Mouse (Mus musculus): ENCODE results near the gene Higd2a.

DNA sequence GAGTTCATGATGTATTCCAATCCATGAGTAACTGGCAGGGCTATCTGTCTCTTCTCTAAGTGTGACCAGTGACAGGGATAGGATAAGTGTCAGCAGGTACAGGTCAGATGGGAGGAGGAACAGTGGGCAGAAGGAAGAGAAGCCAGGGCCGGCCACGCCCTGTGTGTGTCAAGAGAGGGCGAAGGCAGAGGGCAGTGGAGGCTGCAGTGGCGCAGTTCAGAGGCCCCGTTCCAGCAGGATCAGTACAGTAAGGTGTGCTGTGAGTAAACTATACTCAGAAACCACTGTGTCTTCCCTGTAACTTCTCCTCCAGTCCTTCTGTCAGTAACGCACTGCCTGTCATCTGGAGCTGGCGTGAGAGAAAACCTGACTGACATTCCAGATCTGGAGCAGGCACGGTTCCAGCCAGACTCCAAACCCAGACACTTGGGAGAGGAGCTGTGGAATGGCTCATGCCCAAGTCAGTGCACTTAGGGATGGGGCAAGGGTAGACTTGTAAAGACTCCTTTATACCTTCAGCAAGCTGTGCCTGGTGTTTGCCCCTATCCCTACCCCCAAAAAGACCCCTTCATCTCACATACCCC is 6.2 kb downstream of the Higd2a start:
- TF ChIP-seq CTCF (IDR thresholded peaks at IDR 0.05; ENCODE audit: extremely low read depth, insufficient read length, insufficient replicate concordance, low read depth, low read length): no peak
- TF ChIP-seq POLR2A (IDR thresholded peaks at IDR 0.05; ENCODE audit: low read depth, low read length): no peak

Data from small intestine, adult 2 months (tissue).